Mouse (Mus musculus) heart, adult 2 months (tissue): ENCODE results near the gene Bach2.

Experiments used
- CTCF ChIP-seq: fragments of 200-600 bp; IDR thresholded peaks from 2 replicates; pipeline ENCODE4 v1.8.1; 2022; ENCODE audit warnings: antibody characterized with exemption, mild to moderate bottlenecking, moderate library complexity
- POLR2A ChIP-seq: fragments of 200-500 bp; IDR thresholded peaks from 2 replicates; pipeline ENCODE4 v1.6.1; 2011; ENCODE audit warnings: mild to moderate bottlenecking, low read depth, low read length, control low read depth; ENCODE audit not compliant: insufficient read depth

DNA sequence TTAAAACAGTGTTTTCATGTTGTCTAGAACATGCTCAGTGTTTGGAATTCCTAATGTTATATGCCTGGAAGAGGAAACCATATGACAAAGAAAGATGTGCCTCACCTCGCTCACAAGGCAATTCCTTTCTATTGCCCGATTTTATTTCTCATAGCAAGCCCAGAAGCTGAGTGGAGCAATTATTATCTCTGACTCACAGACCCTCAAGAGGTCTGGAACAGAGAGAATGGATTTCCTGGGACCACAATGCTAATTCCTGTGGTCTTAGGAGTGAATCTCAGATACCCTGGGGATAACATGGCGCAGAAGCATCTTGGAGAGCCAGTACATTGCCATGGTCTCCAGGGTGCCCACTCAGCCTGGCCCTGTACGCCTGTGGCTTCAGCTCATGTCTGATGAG, 330.4 kb downstream of the Bach2 start:
- no peak for TF ChIP-seq CTCF
- no peak for TF ChIP-seq POLR2A
